Mouse (Mus musculus): ENCODE measurements around the gene Dll4. TPM values are rescaled to one million over a fixed set of nuclear protein-coding genes. Genes with fewer than 3 reads are reported as not detected.
A peak's percentile ranks its signal among the peaks of the same experiment; 100 is the strongest.

The Dll4 gene
- total and polyA plus RNA-seq, 3 experiments, result 0.12 to 0.13 TPM; not detected in 1

DNA sequence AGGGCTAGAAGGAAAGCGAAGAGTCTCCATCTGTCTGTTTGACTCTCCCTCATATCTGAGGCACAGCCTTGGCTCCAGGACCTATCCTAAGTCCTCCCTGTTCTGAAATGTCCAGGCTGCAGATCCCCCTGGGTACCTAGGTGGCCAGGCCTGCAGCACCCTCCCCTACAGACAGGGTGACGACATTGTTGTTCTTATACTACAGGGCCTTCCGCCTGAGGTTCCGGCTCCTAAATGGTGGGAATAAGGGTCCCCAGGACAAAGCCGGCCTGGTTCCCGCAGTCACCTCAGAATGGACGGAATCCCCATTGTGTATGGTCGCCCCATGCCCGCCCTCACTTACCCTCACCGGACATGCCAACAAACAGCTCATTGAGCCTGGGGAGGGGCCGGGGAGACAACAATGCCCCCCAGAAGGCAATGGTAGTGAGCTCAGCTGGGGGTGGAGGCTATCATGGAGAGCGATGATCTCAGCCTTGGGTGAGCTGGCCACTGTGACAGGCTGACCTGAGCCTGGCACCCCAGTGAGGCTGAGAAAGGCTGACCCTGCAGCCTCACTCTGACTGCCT lies 10.8 kb upstream of the Dll4 start:
- peaks cover 7 to 37% of the 10 kb centered on the region in 2 experiments; a peak in 3 of 4 replicates for H3K4me1 ChIP-seq (ENCODE audit: control insufficient read depth in 1 of 2, insufficient read depth in 2 of 2)
- dilution Hi-C loops (cut with MboI; ENCODE audit: extremely low pct_ligation_motif_present, extremely low pct_unique_long_range_greater_than_20kb, low sequenced_read_pairs), result no loop called here
- H3K27me3 ChIP-seq (replicated peaks), result peaks cover 4% of the 10 kb centered on the region
- DNase-seq (ENCODE audit: extremely low read depth), result no peak
- H3K27ac ChIP-seq (ENCODE audit: insufficient read depth, low read depth), result no peak overlapping the region
- H3K36me3 ChIP-seq (replicated peaks in 1 of 2; ENCODE audit: control insufficient read depth in 1 of 2, insufficient read depth in 1 of 2, low read length in 1 of 2), result no peaks in the 10 kb centered on the region
- no peak overlapping the region for H3K9ac ChIP-seq (ENCODE audit: insufficient read depth, low read depth)
- H3K4me3 ChIP-seq (replicated peaks in 1 of 3; ENCODE audit: low read depth in 2 of 3, low read length in 2 of 3, poor library complexity in 1 of 3), result no peak overlapping the region
- in situ Hi-C loops (cut with MboI; ENCODE audit: low pct_ligation_motif_present, low pct_unique_long_range_greater_than_20kb, low sequenced_read_pairs), result no loop called here
- H3K9me3 ChIP-seq (replicated peaks; ENCODE audit: low read length), result peaks cover 7% of the 10 kb centered on the region
- no peak for TF ChIP-seq PAX5 (IDR thresholded peaks at IDR 0.05; ENCODE audit: low read length)
- TF ChIP-seq ZNF384 (IDR thresholded peaks at IDR 0.05; ENCODE audit: low read depth, low read length), result no peak
- no peak for TF ChIP-seq E2F4 (IDR thresholded peaks at IDR 0.05; ENCODE audit: insufficient replicate concordance, low read depth, low read length)
- TF ChIP-seq USF1 (IDR thresholded peaks at IDR 0.05; ENCODE audit: low read depth, low read length), result no peak
- TF ChIP-seq ELF1 (IDR thresholded peaks at IDR 0.05; ENCODE audit: low read depth, low read length), result no peak
- no peak for TF ChIP-seq MXI1 (IDR thresholded peaks at IDR 0.05; ENCODE audit: low read depth, low read length)
- TF ChIP-seq NELFE (IDR thresholded peaks at IDR 0.05; ENCODE audit: low read depth, low read length), result no peak
- TF ChIP-seq RCOR1 (conservative IDR thresholded peaks at IDR 0.05; ENCODE audit: low read depth, low read length), result no peak
- no peak for TF ChIP-seq BHLHE40 (IDR thresholded peaks at IDR 0.05; ENCODE audit: low read depth, low read length)
- TF ChIP-seq MAZ (IDR thresholded peaks at IDR 0.05; ENCODE audit: low read depth, low read length), result no peak
- no peak for TF ChIP-seq ZC3H11A (IDR thresholded peaks at IDR 0.05; ENCODE audit: low read depth, low read length)
- TF ChIP-seq MYC (IDR thresholded peaks at IDR 0.05; ENCODE audit: low read depth, low read length), result no peak
- TF ChIP-seq TCF12 (IDR thresholded peaks at IDR 0.05; ENCODE audit: low read depth, low read length), result no peak
- TF ChIP-seq IRF4 (IDR thresholded peaks at IDR 0.05; ENCODE audit: low read depth, low read length), result no peak
- no peak for TF ChIP-seq JUN (IDR thresholded peaks at IDR 0.05; ENCODE audit: insufficient read depth, low read depth, low read length)
- no peak for TF ChIP-seq MAX (IDR thresholded peaks at IDR 0.05; ENCODE audit: low read length)
- no peak for TF ChIP-seq TBP (conservative IDR thresholded peaks at IDR 0.05; ENCODE audit: low read depth, low read length)
- no peak for TF ChIP-seq CHD2 (IDR thresholded peaks at IDR 0.05; ENCODE audit: low read length)
- no peak for TF ChIP-seq ETS1 (conservative IDR thresholded peaks at IDR 0.05; ENCODE audit: low read depth, low read length)
- no peak for TF ChIP-seq CHD1 (IDR thresholded peaks at IDR 0.05; ENCODE audit: low read depth, low read length)
- no peaks in the 10 kb centered on the region for H3K79me2 ChIP-seq (replicated peaks; ENCODE audit: control insufficient read depth, extremely low read depth, insufficient read depth, poor library complexity, severe bottlenecking)
- no peak overlapping the region for H3K4me2 ChIP-seq (ENCODE audit: insufficient read depth, low read depth, poor library complexity, severe bottlenecking)

GRCm38 (mm10) chr2:119318043-119318710 lies 7.4 kb upstream of the Dll4 start:
- dilution Hi-C loops (cut with MboI; ENCODE audit: extremely low pct_ligation_motif_present, extremely low pct_unique_long_range_greater_than_20kb, low sequenced_read_pairs), result no loop called here
- DNase-seq (ENCODE audit: extremely low read depth), result no peak
- in situ Hi-C loops (cut with MboI; ENCODE audit: low pct_ligation_motif_present, low pct_unique_long_range_greater_than_20kb, low sequenced_read_pairs), result no loop called here
- Histone ChIP-seq H3K79me2 (replicated peaks; ENCODE audit: control insufficient read depth, extremely low read depth, insufficient read depth, poor library complexity, severe bottlenecking) (no peaks in the 10 kb centered on the region), H3K4me2 (ENCODE audit: insufficient read depth, low read depth, poor library complexity, severe bottlenecking) (no peak overlapping the region), H3K9me3 (replicated peaks; ENCODE audit: low read length) (peaks cover 20% of the 10 kb centered on the region), H3K4me3 (replicated peaks in 1 of 3; ENCODE audit: low read depth in 2 of 3, low read length in 2 of 3, poor library complexity in 1 of 3) (no peak overlapping the region), H3K27ac (ENCODE audit: insufficient read depth, low read depth) (no peak overlapping the region), H3K27me3 (replicated peaks) (peaks cover 4% of the 10 kb centered on the region), H3K4me1 (ENCODE audit: control insufficient read depth in 1 of 2, insufficient read depth in 2 of 2) (peaks cover 7 to 28% of the 10 kb centered on the region in 2 experiments; a peak in 3 of 4 replicates), H3K9ac (ENCODE audit: insufficient read depth, low read depth) (no peak overlapping the region), H3K36me3 (replicated peaks in 1 of 2; ENCODE audit: control insufficient read depth in 1 of 2, insufficient read depth in 1 of 2, low read length in 1 of 2) (no peaks in the 10 kb centered on the region)
- TF ChIP-seq ZKSCAN1 (IDR thresholded peaks at IDR 0.05; ENCODE audit: borderline replicate concordance, low read depth, low read length) (no peak), ELF1 (IDR thresholded peaks at IDR 0.05; ENCODE audit: low read depth, low read length) (peak; percentile 45; the same call in 1 of the 2 replicates)
